Mouse (Mus musculus) layer of hippocampus, adult 18-20 months (tissue): ENCODE data around the gene Tbc1d1. TPM values are rescaled to one million over a fixed set of nuclear protein-coding genes. Genes with fewer than 3 reads are reported as not detected.
A peak's percentile ranks its signal among the peaks of the same experiment; 100 is the strongest.

Source experiments
- DNase-seq, 2 experiments: peaks; one replicate each; pipeline ENCODE4 v3.0.0; 2022; ENCODE audit warnings: low spot score in 2 of 2
- total RNA-seq, 2 experiments: library from RNA; stranded (reverse); gene quantifications; 2 replicates each; pipeline ENCODE4 v1.2.3; 2021

Tbc1d1 gene
- total RNA-seq, 2 experiments from 2014 or later: 30.2 to 37.0 TPM

DNA sequence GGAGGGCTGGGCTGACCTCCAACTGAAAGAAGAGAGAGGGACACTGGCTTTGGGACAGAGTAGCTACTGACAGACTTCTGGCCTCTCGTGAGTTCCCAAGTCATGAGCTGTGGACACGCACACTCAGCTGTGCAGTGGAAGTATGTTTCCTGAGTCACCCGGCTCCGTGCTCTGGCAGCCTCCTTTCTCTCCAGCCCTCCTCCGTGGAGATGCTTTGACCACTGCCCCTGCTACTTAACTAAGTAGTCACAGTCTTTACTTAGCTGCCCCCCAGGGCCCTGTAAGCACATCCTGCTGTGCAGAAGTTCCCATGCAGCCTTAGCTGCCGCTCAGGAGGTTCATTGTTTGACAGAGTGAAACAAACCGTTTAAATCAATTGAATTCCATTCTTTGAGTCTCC lies 113.6 kb downstream of the Tbc1d1 start:
- DNase-seq: no peak

DNA sequence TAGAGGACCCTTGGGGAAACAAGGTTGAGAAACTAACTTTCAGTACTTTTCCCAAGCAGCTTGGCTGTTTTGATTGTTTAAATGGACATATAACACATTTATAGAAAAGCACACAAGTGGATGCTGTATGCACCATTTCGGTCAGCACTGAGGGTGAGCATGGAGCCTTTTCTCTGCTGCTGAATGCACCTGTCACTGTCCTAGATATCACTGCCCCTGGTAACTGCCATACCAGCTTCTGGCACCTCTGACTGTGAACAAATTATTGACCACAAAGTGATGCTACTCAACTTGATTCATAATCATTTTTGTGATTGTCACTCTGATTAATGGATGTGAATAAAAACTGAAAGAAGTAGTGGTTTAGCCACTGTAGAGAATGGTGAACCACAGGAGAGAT lies 117.4 kb downstream of the Tbc1d1 start:
- no peak for DNase-seq

DNA sequence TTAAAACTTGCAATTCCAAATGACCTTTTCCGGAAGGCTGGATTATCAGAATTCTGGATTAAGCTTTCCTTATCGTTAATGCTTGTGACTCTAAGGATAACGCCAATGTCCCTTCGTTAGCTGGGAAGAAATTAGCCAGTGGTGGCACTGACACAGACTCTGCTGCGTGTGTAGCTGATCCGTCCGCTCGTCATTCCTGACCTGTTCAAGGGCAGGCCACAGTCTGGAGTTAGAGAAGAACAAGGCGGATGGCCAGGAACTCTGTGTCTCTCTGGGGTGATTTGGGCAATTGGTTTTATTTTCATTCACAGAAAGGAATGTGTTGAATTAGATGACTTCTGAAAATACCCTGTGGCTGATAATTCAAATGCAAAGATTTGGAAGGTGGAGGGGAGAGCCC lies 118.2 kb downstream of the Tbc1d1 start:
- DNase-seq: no peak

DNA sequence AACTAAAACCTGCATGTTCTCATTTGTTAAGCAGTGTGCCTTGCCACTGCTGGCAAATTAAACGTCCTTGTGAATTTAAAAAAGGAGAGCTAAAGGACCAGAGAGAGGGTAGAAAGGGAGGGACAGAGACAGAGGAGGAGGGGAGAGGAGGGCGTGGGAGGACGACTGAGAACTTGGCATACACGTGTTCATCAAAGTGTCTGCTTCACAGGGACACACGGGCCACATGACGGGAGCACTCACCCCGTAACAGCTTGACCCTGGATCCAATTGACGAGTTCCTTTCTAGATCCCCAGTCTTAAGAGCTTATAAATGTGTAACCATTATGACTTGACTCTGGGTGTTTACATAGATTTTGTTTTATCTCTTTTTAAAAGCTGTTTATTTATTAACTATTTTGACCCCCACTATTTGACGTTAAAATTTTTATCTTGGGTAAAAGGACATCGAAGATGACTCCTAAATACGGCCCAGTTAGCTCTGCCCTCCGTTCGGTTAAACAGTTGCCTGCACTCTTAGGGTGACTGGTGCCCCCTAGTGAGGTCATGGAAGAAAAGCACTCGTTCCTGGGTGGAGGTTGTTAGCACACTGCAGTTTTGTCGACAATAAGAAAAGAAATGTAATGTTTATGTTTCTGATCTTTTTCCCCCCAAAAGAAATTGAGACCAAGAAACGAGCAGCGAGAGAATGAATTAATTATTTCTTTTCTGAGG lies 118.8 kb downstream of the Tbc1d1 start:
- peak in 1 of 2 experiments; percentile 65 for DNase-seq

DNA sequence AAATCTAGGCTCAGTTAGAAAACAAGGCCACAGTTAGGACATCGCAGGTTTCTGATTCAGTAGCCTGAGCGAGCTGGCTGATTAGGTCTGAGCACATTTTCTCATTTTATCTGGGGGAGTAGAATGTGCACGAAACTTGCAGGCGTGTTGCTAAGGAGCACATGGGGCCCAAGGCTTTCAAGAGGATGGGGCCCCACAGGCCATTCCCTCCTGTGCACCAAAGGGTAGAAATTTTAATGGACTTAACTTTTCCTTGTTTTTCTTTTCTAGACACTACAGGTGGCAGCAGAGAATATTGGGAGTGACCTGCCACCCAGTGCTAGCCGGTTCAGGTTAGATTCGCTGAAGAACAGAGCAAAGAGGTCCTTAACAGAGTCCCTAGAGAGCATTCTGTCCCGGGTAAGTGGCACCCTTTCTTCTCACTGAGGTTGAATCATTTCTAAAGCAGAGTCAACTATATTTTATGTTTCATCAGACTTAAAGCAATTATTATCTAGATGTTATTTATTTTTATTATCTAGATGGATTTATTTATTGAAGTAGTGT lies 121.6 kb downstream of the Tbc1d1 start:
- DNase-seq: no peak

DNA sequence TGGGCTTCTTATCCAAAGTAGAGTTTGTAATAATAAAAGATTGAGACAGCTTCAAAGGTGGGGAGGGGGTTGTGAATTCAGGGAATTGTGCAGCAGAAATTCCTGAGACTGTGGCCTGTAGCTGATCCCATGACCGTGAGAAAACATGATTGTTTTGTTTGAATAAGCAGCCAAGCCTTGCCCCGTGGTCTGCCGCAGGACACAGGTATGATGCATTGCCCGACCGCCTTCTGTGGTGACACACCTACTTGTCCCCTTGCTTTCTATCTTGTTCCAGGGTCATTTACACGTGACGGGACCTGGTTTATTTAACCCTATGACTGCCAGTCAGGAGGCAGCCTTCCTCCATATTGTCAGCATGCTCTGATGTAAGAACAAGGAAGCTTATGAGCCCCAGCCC lies 123.6 kb downstream of the Tbc1d1 start:
- no peak for DNase-seq

DNA sequence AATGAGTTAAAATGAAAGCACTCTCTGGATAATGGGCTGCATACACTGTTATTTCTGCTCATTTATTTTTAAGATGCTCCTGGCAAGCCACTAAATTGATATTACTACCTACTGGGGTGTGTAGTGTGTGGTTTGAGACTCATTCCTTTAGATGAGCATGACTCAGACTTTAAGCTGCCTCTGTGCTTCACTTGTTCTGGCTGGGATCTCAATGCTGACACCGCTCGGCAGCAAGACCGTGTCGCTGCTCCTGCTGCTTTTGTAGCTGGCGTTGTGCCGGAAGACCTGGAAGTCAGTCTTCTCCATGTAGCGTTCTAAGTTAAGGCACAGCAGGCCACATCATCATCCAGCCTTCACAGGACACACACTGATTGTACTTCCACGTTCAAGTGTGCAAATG lies 124.1 kb downstream of the Tbc1d1 start:
- no peak for DNase-seq

DNA sequence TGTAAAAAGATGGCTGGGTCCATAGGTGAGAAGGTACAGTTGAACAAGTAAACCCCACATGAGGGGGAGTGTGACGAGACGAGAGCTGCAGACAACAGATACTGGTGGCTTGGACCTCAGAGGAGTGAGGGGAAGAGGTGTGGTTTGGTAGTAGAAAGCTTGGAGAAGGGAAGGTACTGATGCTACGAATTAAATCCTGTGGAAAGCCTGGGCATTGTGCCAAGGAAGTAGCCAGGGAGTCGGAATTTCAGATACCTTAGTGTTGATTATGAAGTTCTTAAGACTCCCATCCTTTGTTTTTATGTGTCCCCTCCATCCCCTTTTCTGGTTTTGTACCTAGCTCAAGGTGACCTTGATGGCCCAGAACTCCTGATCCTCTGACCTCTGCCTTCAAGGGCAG lies 124.5 kb downstream of the Tbc1d1 start:
- no peak for DNase-seq

DNA sequence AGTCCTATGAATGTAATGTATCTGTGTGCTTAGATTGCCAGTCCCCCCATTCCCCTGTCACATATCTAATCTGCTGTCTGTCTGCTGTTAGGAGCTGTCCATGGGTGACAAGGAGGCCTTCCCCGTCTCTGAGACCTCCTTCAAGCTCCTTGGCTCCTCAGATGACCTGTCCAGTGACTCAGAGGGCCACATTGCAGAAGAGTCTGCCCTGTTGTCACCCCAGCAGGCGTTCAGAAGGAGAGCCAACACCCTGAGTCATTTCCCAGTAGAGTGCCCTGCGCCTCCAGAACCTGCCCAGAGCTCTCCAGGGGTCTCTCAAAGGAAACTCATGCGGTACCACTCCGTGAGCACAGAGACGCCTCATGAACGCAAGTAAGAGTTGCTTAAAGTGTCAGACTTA lies 125.6 kb downstream of the Tbc1d1 start:
- DNase-seq: no peak

DNA sequence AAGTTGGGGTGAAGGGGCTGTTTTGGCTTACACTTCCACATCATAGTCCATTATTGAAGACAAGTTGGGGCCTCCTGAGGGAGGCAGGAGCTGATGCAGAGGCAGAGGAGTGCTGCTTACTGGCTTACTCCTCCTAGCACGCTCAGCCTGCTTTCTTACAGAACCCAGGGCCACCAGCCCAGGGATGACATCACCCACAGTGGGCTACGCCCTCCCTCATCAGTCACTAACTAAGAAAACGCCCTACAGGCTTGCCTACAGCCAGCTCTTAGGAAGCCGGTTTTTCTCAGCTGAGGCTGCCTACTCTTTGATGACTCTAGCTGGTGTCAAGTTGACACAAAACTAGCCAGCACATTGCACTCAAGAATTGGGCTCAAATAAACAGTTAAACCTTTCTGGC lies 126.5 kb downstream of the Tbc1d1 start:
- DNase-seq: no peak

DNA sequence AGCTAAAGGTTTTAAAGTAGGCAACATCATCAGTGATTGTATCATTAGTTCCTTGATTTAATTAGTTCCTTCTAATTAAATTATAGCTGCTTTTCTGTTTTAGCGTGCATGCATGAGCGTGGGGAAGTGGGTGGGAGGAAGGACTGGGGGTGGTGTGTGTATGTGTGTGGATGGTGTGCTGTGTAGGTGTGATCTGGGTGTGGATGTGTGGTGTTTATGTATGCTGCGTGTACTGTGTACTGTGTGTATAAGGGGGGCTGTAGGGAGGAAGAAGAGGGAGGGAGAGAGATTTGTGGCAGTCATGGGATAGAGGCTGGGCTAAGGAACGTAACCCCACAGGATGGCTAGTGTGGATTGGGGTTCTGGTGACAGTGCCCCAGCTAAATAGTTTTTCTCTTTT lies 129.2 kb downstream of the Tbc1d1 start:
- DNase-seq: no peak

DNA sequence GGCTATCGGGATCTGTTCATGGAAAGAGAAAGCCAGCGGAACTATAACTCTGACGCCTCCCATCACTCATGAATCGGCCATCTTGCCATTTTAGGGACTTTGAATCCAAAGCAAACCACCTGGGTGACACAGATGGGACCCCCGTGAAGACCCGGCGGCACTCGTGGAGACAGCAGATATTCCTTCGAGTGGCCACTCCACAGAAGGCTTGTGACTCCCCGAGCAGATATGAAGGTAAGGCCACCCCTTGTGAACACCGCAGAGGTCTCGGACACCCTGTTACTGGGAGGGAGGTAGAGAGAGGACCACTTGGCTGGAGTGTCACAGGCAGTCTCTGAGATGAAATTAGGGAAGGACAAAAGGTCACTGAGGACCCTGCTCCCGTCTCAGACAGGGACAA lies 129.7 kb downstream of the Tbc1d1 start:
- no peak for DNase-seq

DNA sequence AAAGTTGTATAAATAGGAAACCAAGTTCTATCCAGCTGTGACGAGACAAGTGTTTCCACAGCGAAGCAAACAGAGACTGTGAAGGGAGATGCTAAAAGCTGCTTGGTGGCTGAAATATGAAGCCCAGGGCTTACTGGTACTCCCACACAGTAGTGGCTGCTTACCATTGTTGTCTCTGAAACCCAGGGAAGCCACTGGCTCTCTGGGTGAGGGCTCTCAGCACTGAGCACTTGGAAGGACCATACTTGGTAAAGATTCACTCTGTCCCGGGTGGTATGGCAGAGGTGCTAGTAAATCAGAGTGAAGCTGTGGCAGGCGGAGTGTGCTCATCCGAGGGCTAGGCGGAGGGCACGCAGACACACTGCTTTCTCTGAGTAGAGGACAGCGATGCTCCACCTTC lies 131.2 kb downstream of the Tbc1d1 start:
- DNase-seq: no peak

DNA sequence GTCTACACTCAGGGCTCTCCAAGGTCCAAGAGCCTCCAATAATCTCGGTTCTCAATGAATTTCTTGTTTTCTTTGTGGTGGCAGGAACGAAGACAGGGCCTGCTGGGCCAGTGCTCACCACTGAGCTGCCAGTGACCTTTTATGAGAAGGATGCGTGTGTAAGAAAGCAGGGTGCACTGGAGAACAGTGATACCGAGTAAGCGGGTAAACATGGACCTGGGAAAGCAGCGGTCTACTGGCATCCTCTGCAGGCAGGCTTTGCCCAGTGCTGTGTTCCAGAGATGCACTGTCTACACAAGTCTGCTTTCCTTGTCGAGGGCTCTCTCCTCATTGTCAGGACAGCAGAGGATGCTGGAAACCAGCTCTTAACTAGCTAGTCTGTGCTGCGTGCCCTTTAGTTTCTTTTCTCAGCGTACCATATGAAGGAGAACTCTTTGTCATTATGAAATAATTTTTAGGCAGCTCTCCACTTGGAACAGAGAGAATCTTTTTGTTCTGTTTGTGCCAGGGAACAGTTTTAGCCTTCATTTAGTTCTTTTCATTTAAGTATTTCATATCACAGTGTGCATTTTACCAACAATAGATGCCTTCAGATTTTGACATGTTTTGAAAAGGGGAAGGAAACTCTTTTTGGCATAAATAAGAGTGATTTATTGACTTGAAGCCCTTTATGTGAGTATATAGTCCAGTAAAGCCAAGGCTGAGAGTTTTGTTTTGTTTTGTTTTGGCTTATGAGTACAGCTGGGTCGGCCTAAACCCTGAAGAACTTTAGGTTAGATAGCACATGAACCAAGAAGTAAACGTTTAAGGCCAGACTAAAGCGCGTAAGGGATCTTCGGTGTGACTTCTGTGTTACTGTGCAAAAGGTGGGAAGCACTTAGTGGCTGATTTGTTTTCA lies 132.2 kb downstream of the Tbc1d1 start:
- peak in 1 of 2 experiments; percentile 56 for DNase-seq

DNA sequence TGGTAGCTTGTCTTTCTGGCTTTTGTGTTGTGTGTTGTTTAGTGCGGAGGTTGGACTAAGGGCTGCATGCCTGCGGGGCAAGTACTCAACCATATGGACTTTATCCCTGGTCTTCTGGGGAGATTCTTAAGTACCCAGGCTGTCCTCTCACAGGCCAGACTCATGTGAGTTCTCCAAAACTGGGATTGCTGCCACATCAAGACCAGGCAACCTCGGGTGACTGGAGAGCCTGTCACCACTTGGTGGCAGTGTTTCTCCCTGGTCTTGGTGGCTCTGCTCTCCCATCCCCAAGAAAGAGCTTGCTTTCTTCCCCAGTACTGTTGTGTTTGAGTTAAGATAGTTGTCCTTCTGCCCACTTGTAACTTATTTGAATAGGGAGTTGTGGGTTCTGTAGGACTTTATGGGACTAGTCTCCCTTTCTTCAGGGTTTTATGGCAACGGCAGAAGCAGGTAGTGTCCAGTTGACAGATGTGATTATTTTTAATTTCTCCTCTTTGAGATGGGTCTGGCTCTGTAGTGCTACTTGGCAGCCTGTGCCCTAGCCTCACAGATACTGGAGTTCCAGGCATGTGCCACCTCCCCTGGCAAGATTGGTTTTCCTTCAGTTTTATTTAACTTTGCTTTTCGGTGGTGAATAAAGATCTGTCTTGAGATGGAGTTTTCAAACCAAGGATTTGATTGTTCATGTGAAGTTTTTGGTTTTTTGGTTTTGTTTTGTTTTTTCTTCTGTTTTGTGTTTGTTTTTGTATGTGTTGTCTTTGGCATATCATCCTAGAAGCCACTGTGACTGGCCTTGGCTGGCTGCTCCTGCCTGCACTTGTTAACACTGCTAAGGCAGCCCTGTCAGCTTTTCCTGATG lies 133.3 kb downstream of the Tbc1d1 start:
- DNase-seq: peak; percentile 71 to 90

DNA sequence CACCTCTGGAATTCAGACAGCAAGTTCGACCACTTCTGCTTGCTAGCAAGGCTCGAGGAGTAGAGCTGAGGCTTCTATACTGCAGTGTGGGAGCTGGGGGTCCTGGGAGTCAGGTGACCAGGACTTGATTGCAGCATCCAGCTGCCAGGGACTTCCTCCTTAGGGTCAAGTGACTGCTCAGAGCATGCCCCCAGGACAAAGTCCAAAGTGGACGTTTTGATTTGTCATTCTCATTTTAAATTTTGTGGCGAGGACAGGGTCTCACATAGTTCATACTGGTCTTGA lies 133.9 kb downstream of the Tbc1d1 start:
- DNase-seq: no peak

DNA sequence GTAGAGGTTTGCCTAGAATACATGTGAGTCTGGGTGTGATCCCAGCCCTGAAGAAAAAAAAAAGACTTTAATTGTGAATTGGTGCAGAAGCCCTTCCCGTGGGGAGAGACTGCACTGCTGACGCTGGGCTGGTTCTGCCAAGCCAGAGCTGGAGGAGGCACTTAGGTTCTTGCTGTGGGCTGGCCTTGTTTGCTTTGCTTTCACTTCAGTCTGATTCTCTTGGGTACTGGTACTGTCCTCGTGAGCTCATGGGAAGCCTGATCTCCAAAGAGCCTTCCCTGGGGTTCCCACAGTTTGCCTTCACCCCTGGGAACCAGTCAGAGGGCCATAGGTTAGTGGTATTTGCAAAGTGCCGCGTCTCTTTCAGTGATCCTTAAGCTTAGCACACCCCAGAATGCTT lies 135.6 kb downstream of the Tbc1d1 start:
- no peak for DNase-seq

DNA sequence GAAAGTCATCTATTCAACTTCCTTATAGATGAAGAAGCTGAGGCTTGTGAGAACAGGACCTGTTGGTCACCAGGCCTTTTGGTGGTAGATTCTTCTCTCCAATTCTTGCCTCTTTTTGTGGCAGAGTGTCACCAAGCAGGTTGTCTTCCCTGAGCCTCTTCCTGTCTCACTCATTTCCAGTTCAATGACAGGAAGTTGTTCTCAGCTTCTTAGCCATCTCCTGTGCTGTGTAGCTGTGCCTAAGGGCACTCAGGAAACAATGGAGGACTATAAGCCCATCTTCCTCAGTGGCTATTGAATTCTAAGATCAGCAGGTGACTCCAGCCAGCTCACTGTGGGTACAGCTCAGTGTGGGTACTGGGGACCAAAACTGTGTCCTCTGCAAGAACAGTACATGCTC lies 139.5 kb downstream of the Tbc1d1 start:
- no peak for DNase-seq

DNA sequence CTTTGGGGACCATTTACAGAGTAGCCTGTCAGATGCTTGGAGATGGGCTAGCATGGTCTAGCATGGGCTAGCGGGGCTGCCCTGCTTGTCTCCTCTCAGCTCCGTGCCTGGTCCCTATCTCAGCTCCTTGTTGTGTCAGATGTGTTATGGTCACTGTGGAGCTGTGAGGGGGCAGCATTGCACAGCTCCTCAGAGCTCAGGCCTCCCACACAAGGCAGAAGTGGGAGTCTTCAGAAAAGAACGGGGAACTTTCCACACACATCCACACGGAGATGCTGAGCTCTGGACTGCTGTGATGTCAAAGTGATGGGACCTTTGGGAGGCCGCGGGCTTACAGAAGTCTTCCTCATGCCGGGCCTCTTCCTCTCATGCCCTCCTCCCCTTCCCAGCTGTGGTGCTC lies 140.2 kb downstream of the Tbc1d1 start:
- DNase-seq: no peak

DNA sequence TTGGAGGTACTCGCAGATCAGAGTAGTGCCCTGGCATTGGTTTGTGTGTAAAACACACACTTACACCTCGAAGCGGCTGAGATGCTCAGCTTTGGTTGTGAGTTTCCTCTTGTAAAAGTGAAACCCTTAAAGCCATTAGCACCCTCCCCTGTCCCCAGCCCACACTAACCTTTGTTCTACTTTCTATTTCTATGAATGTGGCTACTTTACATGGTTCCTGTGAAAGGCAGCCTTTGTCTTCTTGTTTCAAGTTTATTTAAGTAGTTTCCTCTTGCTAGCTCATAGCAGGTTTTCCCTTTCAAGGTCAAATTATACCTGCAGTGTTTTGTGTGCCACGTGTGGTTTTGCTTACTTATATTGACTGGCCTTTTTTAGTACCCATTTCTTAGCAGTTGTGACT lies 141.0 kb downstream of the Tbc1d1 start:
- DNase-seq: no peak

DNA sequence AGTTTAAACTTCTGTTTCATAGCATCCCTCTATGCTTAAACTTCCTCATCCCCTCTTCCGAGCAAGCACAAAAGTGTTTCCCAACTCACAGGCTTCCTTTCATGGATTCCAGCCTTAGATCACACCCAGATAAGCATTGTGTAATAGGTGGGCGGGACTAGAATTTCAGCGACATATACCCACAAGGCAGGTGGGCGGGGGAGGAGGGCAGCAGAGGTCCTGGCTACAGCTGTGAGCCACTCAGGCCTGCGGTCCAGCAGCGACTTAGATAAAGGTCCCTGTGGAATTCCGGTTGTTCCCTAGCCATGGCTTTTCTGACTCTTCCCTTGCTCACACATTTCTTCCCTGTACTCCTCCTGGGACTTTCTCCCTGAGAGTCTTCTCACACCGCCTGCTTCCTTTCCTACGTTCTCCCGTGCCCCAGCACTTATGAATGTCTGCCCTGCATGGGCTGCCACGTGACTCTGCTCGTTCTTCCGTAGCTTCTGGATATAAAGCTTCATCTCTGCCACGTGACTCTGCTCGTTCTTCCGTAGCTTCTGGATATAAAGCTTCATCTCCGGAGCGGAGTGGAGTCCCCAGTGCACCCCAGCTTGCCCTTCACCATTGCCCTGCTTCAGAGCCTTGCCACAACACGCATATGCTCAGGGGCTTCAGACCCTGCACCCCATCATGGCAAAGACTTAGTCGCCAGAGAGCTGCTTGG lies 142.4 kb downstream of the Tbc1d1 start:
- DNase-seq: no peak
